Mouse (Mus musculus): ENCODE measurements around the gene Fam13c.

DNA sequence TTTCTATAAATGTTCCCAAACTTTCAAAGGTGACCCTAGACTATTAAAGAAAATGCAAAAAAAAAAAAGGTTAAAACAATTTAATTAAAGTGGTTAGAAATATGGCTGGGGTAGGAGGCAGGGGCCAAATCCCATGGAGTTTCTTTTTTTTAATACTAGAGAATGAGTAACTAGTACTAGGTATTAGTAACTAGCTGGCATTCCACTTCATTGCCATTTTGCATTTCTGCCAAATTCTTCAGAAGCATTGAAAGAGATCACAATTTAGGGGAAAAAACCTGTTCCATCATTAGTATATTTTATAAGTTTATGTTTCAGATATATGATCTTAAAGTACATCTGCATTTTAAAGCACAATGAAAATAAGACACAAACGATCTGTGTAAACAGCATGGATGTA, 143.9 kb downstream of the Fam13c start:
- TF ChIP-seq CTCF (IDR thresholded peaks at IDR 0.05; ENCODE audit: borderline replicate concordance, control insufficient read depth, extremely low read depth, insufficient read depth, low read length, poor library complexity): no peak
- no peak for TF ChIP-seq POLR2A (IDR thresholded peaks at IDR 0.05; ENCODE audit: control insufficient read depth, extremely low read depth, insufficient read depth, low read length, poor library complexity)
